Mouse (Mus musculus): Measurements from ENCODE around the gene Lhx6. TPM values are rescaled to one million over a fixed set of nuclear protein-coding genes. Genes with fewer than 3 reads are reported as not detected.

Gene Lhx6
- not detected for polyA plus RNA-seq (2014; fragmentation: Illumina TruSeq; extraction: RNeasy Lipid Tissue Mini Kit (QIAGEN cat#74804); ENCODE audit: low read depth, low replicate concordance)

DNA sequence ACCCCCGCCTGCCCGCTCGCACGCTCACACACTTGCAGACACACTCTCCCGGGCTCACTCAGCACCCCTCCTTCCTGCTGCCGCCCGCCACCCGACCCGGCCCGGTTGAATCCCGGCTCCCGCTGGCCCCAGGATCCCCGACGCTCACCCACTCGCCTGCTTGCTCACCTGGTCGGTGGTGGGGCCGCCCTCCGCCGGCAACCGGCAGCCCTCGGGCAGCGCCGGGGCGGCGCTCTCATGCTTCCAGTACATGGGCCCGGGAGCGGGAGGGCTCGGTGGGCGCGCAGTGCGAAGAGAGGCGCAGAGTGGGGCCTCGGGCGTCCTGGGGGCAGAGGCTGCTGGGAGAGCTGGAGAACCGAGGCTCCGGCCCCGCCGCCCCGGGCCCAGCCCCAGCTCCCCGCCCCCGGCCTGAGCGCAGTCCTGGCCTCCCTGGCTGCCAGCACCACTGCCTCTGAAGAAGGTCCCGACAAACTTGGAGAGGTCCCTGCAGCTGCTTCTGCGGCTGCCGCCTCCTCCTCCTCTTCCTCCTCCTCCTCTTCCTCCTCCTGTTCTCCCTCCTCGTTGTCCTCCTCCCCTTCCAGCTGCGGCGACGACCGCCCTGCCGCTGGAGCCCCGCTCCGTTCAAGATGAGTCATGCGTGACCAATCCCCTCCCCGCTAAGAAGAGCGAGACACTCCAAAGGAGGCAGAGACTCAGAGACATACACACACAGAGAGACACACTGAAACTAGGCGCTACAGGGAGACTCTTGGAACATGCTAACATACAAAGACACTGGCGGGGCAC is at the start of gene Lhx6:
Lhx6 (minus strand) TSS at position 453 of the 786 bp plus-strand sequence.

DNA sequence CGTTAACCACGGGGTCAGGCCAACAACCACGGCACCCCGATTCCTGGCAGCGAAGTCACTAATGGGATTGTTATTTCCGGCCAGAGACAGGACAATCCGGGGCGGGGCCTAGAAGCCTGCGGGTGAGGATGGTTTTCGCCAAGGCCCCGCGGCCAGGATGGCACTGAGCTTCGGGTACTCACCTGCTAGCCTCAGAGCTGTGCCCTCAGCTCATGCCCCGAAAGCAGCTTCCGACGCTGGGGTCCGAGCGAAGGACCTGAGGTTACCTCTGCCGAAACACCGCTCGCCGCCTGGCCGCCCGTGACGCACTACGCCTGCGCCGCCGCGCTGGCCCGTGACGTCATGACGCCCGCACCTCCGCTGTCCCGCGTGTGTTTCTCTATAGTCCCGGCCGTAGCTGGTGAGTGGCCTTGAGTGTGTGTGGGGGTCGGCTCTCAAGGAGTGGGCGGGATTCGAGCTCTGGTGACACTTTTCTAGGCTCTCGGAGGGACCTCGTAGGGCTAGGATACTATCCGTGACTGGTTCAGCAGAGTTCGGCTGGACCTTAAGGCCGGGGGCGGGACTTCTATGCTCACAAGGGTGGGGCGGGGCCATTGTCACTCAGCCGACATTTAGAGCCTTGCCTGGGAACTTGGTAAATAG is 31.2 kb upstream of the Lhx6 start, which contains the start of the genes Mrrf and Rbm18:
Mrrf (plus strand) TSS at position 90 of the 642 bp plus-strand sequence.
Rbm18 (minus strand) TSS at position 474 of the 642 bp plus-strand sequence.

DNA sequence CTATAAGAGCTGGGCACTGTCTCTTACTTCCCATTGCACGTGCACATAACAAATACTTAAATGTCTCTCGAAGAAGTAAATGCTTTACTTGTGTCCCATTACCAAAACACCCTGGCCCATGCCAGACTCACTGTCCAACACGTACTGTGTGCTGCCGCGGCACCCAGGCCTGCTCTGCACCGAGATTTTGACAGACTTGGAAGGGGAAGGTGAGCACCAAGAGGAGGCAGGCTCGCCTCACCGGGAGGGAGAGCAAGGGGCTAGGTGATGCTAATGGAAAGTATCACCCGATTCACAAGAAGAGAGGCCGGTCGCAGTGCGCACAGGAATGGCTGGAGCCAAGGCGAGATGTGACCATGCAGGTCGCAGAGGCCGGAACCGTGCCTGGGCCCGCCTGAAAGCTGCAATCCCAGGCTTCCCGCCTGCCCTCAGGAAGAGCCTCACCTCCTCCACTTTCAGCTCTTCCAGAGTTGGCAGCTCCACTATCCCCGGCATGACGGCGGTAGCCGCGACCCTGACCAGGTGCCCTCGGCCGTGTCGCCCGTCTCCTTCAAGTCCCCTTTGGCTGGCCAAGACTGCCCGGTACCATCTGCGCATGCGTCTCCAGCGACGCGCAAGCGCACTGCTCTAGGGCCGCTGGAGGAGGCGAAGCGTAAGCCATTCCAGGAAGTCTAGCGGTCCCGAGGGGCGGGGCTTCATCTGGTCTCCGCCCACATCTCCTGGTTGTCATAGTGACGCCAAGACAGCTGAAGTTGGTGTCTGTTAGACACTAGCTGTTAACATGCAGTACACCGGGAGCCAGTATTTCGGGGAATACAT is 56.3 kb downstream of the Lhx6 start, which contains the start of the genes Ndufa8 and Morn5:
Ndufa8 (minus strand) TSS at position 659 of the 819 bp plus-strand sequence.
Morn5 (plus strand) TSS at position 711 of the 819 bp plus-strand sequence.

Other genes with a start within 250 kb of the Lhx6 start
- 0.79 TPM for gene Ttll11, start 125.5 kb downstream of the Lhx6 start, polyA plus RNA-seq (2014; fragmentation: Illumina TruSeq; extraction: RNeasy Lipid Tissue Mini Kit (QIAGEN cat#74804); ENCODE audit: low read depth, low replicate concordance)
- gene Ndufa8, start 56.0 kb downstream of the Lhx6 start, polyA plus RNA-seq (2014; fragmentation: Illumina TruSeq; extraction: RNeasy Lipid Tissue Mini Kit (QIAGEN cat#74804); ENCODE audit: low read depth, low replicate concordance): 4.8 TPM
- gene Morn5, start 56.0 kb downstream of the Lhx6 start, polyA plus RNA-seq (2014; fragmentation: Illumina TruSeq; extraction: RNeasy Lipid Tissue Mini Kit (QIAGEN cat#74804); ENCODE audit: low read depth, low replicate concordance): not detected
- gene Mrrf, start 31.0 kb upstream of the Lhx6 start, polyA plus RNA-seq (2014; fragmentation: Illumina TruSeq; extraction: RNeasy Lipid Tissue Mini Kit (QIAGEN cat#74804); ENCODE audit: low read depth, low replicate concordance): 14.2 TPM
- 69.7 TPM for gene Rbm18, start 31.4 kb upstream of the Lhx6 start, polyA plus RNA-seq (2014; fragmentation: Illumina TruSeq; extraction: RNeasy Lipid Tissue Mini Kit (QIAGEN cat#74804); ENCODE audit: low read depth, low replicate concordance)
- 30.7 TPM for gene Ptgs1, start 125.0 kb upstream of the Lhx6 start, polyA plus RNA-seq (2014; fragmentation: Illumina TruSeq; extraction: RNeasy Lipid Tissue Mini Kit (QIAGEN cat#74804); ENCODE audit: low read depth, low replicate concordance)

Measured in sigmoid colon, adult 10 weeks (tissue).